Mouse (Mus musculus): ENCODE data around the gene Gm12185.
A peak's percentile ranks its signal among the peaks of the same experiment; 100 is the strongest.
"Not testable (repeated sequence)": the region's sequence is repeated elsewhere in the genome, so short reads cannot be mapped to it uniquely, and the experiment has no call there.

Gene Gm12185

DNA sequence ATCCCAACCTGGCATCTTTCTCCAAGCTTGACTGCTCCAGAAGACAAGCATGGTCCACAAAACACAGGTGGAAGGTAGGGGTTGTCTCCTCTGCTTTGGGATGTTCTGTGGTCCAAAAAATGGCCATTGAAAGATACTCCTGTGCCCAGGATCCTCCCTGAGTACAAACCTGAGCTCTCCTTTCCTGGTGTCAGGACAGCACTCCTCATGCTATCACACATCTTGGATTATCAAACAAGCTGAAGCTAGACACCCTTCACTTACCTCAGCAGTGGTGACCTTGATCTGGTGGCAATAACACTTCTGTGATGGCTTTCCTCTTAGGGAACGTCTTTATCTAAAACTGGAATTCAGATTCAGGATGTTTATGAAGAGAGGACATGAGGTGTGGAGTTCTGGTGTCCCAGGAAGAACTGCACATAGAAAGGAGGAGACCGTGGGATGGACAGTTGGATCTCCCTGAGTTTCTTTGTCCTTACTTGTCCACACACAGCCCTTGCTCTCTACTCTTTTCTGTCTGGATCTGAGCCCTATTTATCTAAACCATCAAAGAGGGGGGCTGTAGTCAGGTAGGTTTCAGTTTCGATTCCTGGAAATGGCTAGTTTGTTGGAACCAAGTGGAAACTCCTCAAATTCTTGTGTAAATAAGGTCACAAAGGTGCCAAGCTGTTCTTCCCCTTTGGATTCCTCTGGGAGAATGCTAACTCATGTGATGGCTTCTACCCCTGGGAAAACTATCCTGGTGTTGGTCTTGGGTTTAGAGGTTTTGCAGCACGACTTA, at the start of gene Gm12185:
Gene Gm12185, minus strand, starts transcription at position 487 of the 781 bp plus-strand sequence.
- DNase-seq, result peak; percentile 29

DNA sequence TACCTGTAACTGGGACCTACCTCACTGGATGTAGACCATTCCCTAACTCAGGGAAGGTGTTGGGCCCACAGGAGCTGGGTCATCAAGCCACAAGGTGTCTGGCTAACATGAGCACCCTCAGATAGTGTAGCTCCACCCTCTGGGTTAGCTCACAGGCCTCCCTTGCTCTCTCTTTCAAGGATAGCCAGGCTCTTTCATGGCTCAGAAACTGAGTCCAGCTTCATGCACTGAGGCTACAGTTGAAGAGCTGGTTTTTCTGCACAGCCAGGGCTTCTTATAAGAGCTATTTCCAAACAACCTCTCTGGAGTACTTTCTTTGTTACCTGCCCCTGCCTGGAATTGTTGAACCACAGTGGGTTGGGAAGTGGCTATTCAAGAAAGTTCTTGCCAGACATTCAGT, 20.0 kb upstream of the Gm12185 start:
- DNase-seq, result not testable (repeated sequence)

DNA sequence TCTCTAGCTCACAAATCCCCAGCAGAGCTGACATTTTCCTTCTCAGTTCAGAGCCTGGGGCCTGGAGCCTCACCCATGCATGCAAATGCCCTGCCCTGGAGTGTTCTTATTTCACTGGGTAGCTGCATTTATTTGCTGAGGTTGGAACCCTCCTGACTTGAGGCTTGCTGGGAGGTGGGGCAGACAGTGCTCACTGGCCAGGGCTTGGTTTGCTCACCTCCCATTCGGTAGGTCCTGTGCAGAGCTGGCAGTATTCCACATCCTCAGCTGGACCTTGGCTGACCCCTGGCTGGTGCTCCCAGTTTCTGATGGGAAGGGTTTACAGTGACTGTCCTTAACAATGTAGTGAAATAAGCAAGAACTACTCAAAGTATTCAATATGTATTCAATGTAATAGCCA, 14.8 kb upstream of the Gm12185 start:
- DNase-seq, result peak; percentile 14

DNA sequence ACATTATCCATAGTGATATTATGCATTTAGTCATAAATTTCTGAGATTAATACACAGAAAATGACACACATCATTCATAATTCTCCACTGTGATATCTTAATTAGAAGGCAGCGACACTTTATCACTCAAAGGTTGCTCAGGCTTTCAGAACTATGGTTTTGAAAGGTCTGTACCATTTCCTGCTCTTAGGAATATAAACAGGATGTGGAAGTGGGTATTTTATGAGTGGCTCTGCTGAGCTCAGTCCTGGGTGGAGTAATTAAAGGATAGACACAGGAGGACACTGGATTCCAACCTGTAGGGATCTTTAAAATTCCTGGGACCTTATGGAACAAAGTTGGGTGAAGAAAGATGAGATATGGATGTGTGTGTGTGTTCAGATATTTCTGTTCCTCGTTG, 14.3 kb upstream of the Gm12185 start:
- DNase-seq, result not testable (repeated sequence)

DNA sequence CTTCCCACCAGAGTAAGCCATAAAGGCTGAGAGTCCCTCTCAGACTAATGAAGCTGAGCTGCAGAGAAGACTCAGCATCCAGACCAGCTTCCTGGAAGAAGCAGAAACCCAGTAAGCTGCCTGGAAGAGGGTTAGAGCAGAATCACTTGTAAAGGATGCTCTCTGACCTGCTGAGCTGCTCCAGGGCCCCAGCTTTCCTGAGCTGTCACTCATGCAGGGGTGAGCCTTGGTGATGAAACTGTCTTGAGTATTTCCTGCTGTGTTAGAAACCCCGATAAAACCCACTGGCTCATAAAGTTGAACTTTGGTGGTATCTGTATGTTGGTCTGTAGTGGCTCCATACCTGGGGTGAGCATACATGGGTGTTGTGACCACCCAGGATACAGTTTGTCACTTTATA, 8.4 kb upstream of the Gm12185 start:
- not testable (repeated sequence) for DNase-seq

DNA sequence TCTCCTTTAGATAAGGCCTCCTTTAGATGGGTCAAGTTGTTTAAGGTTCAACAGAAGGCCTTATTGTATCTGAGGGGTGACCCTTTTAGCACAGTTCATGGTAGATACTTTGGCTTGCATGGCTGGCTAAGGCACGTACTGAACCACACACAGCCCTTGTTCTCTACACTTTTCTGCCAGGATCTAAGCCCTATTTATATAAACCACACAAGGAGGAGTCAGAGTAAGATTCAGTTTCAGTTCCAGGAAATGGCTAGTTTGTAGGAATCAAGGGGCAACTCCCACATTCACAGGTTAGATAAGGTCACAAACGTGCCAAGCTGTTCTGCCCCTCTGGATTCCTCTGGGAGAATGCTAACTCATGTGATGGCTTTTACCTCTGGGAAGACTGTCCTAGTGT, 2.0 kb upstream of the Gm12185 start, which contains the start of gene Tgtp1:
Gene Tgtp1, minus strand, starts transcription at position 155 of the 400 bp plus-strand sequence.
- not testable (repeated sequence) for DNase-seq

DNA sequence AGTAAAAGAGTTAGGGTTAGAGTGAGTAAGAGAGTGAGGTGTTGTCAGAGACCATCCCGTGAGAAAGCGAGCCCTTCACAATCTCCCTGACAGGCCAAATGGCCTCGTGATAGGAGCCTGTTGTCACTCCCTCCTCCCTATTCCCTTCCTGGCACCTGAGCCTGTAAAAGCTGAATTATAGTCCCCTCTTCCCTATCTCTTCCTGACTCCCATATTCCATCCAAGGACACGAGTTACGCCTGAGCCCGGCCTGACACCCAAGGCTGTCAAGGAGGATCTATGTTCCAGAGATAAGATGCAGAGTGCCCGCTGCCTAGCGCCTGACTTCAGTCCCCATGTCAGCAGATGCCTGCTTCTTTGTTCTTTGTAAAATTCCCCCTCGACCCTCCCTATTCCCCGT, 1.3 kb upstream of the Gm12185 start:
- DNase-seq, result not testable (repeated sequence)

DNA sequence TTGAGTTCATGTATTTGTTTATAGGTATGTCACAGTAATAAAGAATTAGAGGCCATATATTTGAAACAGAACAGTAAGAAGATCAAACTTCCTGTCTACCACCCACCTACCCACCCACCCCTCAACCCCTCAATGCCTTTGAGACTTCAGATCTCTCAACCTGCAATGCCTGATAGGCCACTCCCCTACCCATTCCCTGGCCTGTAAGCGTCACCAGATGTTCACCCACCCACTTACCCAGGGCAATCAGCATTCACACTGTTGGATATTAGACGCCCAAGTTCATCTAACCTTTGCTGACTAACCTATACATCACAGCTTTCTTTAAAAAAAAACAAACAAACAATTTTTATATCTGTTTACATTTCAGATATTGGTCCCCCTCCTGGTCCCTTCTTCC, 2.0 kb downstream of the Gm12185 start:
- DNase-seq, result not testable (repeated sequence)

DNA sequence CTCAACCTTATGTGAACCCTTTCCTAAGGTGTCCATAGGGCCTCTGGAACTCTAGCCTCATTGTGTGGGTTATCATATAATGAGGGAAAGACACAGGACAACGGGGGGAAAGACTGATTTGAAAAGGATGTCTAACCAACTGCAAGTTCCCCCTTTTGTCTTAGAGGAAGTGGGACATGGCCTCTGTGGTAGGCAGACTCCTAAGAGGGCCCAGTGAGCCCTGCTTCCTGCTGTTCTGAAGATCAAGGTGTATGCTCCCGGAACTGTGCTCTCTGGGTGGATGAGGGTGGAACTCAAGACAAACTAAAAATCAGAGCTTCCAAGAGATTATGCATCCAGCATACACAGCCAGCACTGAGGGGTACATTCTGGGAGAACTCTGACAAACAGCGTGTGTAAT, 3.8 kb downstream of the Gm12185 start:
- DNase-seq, result not testable (repeated sequence)

DNA sequence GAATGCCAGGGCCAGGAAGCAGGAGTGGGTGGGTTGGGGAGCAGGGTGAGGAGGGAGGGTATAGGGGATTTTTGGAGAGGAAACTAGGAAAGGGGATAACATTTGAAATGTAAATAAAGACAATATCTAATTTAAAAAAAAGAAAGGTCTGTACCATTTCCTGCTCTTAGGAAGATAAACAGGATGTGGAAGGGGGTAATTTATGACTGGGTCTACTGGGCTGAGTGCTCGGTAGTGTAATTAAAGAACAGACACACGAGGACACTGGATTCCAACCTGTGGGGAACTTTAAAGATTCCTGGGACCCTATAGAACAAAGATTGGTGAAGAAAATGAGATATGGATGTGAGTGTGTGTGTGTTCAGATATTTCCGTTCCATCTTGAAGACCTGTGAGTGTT, 9.2 kb downstream of the Gm12185 start:
- not testable (repeated sequence) for DNase-seq

DNA sequence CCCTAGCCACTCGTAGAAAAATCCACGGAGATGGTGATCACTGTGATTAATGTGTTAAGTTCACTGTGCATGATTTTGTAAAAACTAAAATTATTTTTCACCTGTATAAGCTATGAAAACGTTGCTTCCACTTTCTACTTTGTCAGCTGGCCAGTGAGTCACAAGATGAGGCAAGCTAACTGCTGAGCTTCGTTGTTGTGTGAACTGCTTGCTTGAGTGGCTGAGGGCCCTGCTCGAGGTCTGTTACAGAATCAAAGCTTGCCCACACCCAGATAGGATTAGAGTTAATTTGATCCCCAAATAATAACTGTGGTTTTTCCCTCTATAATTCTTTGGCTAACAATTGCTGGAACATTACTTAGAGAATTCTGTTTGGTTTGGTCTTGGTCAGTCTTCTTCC, 12.0 kb downstream of the Gm12185 start:
- DNase-seq, result not testable (repeated sequence)

DNA sequence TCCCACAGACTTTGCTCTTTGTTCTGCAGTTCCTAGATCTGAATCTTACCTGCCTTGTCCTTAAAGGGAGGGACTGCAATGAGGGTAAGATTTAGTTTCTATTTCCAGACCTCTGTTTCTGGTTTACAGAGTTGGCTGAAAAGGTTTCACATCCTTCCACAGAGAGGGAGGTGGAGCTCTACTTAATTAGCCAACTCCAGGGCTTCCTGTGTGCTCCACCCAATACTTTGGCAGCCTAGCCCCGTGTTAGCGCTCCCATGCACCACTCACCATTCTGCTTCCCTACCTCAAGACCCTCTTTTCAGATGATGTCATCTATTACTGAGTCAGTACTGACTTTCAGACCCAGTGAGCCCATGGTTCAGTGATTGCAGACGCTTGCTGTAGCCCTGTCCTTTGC, 12.8 kb downstream of the Gm12185 start, which contains the start of gene 9930111J21Rik1:
Gene 9930111J21Rik1, minus strand, starts transcription at position 148 of the 400 bp plus-strand sequence.
- DNase-seq, result not testable (repeated sequence)

DNA sequence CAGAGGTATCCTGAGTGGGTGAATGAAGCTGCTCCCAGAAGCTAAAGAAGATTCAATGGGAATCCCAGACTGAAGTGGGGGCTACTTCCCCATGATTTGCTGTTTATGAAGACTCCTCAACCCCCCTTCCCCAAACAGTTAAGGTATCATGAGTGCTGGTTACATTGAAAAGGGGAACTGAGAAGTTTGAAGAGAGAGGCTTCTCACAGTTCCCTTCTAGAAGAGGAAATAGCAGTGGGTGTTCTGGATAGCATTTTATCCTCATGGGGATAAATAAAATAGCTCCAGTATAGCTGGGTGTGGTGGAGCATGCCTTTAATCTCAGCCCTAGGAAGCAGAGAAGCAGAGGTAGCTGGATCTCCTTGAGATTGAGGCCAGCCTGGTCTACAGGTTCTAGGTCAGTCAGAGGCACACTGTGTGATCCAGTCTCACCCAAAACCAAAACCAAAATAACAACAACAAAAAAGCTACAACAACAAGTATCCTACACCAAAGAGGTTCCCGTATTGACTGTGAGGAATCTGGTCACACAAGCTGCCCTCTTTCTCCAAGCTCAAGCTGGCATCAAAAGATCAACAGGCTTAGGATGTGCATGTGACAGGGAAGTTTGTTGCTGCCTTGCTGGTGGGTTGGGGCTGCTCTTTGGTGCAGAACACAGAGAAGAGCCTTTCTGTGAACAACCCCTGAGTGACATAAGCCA, 13.6 kb downstream of the Gm12185 start, which contains the start of gene Olfr56:
Gene Olfr56, plus strand, starts transcription at position 650 of the 700 bp plus-strand sequence.
- DNase-seq, result not testable (repeated sequence)

DNA sequence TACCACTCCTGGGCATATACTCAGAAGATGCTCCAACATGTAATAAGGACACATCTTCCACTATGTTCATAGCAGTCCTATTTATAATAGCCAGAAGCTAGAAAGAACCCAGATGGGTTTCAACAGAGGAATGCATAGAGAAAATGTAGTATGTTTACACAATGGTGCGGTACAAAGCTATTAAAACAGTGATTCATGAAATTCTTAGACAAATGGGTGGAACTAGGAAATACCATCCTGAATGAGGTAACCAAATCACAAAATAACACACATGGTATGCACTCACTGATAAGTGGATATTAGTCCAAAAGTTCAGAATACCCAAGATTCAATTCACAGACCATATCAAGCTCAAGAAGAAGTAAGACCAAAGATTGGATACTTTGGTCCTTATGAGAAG, 17.3 kb downstream of the Gm12185 start:
- DNase-seq, result not testable (repeated sequence)

DNA sequence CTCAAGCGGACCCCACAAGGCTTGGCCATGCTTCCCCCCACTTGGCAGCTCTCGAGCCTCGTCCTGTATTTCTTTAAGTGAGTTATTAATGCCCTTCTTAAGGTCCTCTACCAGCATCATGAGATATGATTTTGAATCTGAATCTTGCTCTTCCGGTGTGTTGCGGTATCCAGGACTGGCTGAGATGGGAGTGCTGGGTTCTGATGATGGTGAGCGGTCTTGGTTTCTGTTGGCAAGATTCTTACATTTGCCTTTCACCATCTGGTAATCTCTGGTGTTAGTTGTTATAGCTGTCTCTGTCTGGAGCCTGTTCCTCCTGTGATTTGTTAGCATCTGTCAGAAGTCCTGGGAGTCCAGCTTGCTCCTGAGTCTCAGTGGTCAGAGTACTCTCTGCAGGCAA, 45.9 kb downstream of the Gm12185 start, which contains the start of gene Psme2b:
Gene Psme2b, minus strand, starts transcription at position 101 of the 400 bp plus-strand sequence.
- DNase-seq, result not testable (repeated sequence)

DNA sequence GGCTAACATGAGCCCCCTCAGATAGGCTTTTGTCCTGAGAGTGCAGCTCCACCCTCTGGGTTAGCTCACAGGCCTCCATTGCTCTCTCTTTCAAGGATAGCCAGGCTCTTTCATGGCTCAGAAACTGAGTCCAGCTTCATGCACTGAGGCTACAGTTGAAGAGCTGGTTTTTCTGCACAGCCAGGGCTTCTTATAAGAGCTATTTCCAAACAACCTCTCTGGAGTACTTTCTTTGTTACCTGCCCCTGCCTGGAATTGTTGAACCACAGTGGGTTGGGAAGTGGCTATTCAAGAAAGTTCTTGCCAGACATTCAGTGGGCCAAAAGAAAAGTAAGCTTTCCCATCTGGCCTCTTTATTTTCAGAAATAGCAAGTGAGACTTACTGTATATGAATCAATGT, 52.7 kb downstream of the Gm12185 start:
- not testable (repeated sequence) for DNase-seq

DNA sequence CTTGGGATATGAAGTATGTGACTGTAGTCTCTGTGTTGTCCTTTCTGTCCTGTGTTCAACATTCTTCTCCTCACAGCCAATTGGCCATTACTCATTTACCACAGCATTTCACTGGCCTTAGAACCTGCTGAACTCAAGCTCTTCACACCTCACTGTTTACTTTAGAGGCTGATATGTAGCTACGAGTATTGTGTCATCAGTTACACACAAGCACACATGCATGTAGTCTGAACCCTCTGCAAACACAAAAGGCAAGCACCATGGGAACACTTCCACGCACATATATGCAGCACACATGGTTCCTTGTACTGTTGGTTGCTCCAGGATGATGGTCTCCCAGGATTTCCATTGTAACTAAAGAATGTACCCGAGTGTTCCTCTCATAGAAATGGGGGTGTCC, 56.7 kb downstream of the Gm12185 start:
- not testable (repeated sequence) for DNase-seq

DNA sequence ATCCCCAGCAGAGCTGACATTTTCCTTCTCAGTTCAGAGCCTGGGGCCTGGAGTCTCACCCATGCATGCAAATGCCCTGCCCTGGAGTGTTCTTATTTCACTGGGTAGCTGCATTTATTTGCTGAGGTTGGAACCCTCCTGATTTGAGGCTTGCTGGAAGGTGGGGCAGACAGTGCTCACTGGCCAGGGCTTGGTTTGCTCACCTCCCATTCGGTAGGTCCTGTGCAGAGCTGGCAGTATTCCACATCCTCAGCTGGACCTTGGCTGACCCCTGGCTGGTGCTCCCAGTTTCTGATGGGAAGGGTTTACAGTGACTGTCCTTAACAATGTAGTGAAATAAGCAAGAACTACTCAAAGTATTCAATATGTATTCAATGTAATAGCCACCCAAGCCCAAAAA, 58.1 kb downstream of the Gm12185 start:
- not testable (repeated sequence) for DNase-seq

DNA sequence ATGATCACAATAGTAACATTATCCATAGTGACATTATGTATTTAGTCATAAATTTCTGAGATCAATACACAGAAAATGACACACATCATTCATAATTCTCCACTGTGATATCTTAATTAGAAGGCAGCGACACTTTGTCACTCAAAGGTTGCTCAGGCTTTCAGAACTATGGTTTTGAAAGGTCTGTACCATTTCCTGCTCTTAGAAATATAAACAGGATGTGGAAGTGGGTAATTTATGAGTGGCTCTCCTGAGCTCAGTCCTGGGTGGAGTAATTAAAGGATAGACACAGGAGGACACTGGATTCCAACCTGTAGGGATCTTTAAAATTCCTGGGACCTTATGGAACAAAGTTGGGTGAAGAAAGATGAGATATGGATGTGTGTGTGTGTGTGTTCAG, 58.6 kb downstream of the Gm12185 start:
- not testable (repeated sequence) for DNase-seq

DNA sequence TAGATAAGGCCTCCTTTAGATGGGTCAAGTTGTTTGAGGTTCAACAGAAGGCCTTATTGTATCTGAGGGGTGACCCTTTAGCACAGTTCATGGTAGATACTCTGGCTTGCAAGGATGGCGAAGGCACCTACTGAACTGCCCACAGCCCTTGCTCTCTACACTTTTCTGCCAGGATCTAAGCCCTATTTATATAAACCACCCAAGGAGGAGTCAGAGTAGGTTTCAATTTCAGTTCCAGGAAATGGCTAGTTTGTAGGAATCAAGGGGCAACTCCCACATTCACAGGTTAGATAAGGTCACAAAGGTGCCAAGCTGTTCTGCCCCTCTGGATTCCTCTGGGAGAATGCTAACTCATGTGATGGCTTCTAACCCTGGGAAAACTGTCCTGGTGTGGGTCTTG, 64.0 kb downstream of the Gm12185 start:
- DNase-seq, result not testable (repeated sequence)

DNA sequence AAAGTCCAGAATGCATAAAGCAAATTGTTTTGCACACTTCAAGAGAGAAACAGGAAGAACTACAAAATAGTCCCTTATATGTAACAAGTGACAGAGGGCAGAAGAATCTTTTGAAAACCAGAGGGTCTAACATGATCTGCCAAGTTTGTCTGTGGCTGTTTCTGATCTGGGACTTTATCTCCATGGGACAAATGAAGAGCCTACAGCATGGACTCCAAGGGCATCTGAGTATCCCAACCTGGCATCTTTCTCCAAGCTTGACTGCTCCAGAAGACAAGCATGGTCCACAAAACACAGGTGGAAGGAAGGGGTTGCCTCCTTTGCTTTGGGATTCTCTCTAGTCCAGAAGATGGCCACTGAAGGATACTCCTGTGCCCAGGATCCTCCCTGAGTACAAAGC, 65.6 kb downstream of the Gm12185 start:
- DNase-seq, result not testable (repeated sequence)

DNA sequence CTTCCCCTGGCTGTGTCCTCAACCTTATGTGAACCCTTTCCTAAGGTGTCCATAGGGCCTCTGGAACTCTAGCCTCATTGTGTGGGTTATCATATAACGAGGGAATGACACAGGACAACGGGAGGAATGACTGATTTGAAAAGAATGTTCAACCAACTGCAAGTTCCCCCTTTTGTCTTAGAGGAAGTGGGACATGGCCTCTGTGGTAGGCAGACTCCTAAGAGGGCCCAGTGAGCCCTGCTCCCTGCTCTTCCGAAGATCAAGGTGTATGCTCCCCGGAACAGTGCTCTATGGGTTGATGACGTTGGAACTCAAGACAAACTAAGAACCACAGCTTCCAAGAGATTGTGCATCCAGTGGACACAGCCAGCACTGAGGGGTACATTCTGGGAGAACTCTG, 68.2 kb downstream of the Gm12185 start:
- not testable (repeated sequence) for DNase-seq

DNA sequence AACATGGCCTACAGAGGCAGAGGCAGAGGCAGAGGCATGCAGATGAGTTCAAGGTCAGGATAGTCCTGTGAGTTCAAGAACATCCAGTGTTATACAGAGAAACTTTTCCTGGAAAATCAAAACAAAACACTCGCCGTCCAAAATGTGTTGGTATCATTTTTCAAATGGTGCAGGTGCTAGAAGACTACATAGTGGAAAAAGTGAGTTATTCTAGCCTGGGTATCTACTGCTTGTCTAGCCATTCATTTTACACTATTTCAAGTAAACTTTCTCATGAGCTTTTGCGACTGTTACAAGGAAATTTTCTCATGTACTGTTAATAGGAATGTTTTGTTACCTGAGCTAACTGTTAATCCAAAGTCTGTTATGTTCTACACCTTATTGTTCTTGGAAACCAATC, 73.6 kb downstream of the Gm12185 start:
- DNase-seq, result no peak

DNA sequence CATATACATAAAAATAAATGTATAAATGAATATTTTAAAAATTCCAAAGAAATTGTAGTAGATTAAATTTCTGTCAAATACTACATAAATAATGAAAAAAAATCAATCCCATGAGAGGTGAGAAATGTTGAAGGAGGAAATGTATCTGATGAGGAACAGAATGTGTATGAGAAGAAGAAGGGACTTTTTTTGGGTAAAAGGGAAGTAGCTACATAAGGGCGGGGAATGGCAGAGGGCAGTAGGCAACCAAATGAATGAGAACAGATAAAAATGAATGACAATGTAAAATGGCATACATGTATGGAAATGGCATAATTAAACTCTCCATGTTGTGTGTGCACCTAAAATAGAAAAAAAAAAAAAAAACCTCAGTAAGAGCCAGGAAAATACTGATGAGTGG, 78.4 kb downstream of the Gm12185 start:
- no peak for DNase-seq
